Mouse (Mus musculus) liver, postnatal 0 days (tissue): ENCODE results near the gene Bag6.

Experiments used
- CTCF ChIP-seq: sonication (generic); IDR thresholded peaks from 2 replicates; pipeline ENCODE4 v1.5.1; 2016; ENCODE audit warnings: antibody characterized with exemption, low read depth
- EP300 ChIP-seq: IDR thresholded peaks from 2 replicates; pipeline ENCODE4 v1.6.1; 2016; ENCODE audit warnings: antibody characterized with exemption, low read depth, mild to moderate bottlenecking

DNA sequence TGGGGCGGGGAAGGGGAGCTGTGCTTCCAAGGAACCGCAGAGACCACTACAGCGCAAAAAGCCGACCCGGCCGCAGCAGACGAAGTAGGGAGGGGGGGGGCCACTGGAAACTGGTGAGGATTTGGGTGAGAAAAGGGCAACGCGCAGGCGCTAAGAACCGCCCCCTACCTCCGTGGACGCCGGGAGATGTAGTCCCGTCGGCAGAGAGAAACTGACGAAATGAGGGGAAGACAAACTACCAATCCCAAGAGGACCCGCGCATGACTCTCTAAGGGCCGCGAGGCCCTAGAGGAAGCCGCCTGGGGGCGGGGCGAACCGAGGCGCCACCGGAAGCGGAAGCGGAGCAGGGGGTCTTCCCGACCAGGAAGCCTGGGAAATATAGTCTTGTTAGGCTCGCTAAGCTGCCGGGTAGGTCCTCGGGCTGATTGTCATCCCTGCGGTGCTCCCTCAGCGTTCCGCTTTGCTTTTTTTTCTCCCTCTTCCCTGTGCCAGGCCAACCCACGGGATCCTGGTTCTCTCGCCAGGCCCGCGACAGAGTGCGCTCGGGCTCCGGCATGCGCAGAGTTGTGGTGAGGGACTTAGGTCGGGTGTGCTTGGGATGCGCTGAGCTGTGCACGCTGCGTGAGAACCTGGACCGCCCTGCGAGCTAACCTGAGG is 13.7 kb upstream of the Bag6 start, which contains the start of gene Gpank1:
- TF ChIP-seq CTCF (no peak), EP300 (peak; percentile 58; the same call in 1 of the 2 replicates)
